Mouse (Mus musculus) adrenal gland (tissue): ENCODE results near the gene Vps45.
"Not testable (repeated sequence)": the region's sequence is repeated elsewhere in the genome, so short reads cannot be mapped to it uniquely, and the experiment has no call there.

Source experiments
- intact Hi-C: fragments of 180-260 bp; cut with DNase I; formaldehyde crosslinking; loops from one replicate; pipeline ENCODE4 v1.15.1; 2025

Gene Vps45

GRCm38 (mm10) chr3:95978265-95978664 is 80.0 kb downstream of the Vps45 start:
- intact Hi-C loops: no loop called here

DNA sequence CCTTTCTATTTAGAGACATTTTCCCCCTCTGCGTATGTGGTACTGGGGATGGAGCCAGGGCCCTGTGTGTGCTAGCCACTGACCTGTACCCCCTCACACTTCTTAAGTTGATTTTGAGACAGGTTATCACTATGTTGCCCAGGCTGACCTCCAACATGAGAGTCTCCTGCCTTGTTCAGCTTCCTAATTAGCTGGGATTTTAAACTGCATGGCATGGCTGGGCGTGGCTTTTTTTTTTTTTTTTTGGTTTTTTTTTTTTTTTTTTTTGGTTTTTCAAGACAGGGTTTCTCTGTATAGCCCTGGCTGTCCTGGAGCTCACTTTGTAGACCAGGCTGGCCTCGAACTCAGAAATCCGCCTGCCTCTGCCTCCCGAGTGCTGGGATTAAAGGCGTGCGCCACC is 80.7 kb downstream of the Vps45 start:
- intact Hi-C loops: not testable (repeated sequence)

- intact Hi-C loops: no loop called here
Observed at GRCm38 (mm10) chr3:95977079-95977478, 81.2 kb downstream of the Vps45 start.

DNA sequence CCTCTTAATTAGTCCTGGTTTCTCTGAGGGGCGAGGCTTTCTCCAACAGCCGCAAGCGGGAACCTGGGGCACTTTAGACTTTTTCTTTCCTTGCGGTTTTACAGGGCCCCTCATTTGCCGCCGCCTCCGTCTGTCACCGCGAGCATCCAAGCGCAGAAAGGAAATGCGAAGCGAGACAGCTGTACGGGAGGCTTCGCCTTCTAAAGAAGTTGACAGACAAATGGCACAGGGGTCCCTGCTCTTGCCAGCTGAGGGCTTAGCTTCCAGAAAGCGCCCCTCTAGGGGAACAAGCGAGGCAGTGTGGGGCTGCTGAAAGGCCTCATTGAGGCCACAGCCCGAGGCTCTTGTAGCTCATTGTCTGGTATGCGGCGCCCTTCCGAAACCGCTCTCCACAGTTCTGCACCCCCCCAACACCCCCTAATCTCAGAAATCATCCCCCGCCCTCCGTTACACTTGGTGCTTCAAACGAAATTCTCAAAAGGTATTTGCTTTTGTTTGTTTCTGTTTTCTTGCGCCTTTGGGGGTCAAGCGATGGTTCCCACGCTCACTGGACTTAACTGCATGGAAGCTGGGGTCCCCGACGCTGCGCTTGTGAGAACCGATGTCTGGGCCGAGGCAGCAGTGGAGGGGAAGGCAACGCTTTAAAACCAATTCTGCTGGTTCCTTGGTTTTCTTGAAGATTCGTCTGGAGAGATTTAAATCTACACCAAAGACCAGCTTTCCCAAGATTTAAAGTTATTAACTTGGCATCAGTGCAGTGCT is 85.2 kb downstream of the Vps45 start:
- intact Hi-C loops: no loop called here

- intact Hi-C loops: no loop called here
Observed at GRCm38 (mm10) chr3:95972251-95972872, 85.9 kb downstream of the Vps45 start.

- intact Hi-C loops: not testable (repeated sequence)
Observed at GRCm38 (mm10) chr3:95970661-95971060, 87.6 kb downstream of the Vps45 start.

DNA sequence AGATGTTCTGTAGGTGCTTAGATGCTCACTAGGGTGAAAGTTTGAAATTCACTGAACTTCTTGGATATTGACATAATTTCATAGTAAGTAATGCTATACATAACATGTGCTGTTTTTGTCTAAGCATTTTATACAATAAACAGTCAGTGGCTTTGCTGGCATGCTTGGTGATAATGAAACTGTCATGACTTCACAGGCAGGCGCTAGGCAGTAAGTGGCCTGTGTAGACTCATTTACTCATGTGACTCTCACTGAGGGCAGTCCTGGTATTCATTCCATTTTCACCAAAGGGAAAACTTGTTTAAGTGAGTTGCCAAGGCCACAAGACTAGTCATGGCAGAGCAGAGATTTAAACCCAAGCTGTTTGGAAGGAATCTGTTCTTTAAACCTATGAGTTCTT is 89.0 kb downstream of the Vps45 start:
- intact Hi-C loops: loop anchor here (5.0 kb wide), 1 partner anchor 178 kb away; no protein-coding TSS in a partner anchor

DNA sequence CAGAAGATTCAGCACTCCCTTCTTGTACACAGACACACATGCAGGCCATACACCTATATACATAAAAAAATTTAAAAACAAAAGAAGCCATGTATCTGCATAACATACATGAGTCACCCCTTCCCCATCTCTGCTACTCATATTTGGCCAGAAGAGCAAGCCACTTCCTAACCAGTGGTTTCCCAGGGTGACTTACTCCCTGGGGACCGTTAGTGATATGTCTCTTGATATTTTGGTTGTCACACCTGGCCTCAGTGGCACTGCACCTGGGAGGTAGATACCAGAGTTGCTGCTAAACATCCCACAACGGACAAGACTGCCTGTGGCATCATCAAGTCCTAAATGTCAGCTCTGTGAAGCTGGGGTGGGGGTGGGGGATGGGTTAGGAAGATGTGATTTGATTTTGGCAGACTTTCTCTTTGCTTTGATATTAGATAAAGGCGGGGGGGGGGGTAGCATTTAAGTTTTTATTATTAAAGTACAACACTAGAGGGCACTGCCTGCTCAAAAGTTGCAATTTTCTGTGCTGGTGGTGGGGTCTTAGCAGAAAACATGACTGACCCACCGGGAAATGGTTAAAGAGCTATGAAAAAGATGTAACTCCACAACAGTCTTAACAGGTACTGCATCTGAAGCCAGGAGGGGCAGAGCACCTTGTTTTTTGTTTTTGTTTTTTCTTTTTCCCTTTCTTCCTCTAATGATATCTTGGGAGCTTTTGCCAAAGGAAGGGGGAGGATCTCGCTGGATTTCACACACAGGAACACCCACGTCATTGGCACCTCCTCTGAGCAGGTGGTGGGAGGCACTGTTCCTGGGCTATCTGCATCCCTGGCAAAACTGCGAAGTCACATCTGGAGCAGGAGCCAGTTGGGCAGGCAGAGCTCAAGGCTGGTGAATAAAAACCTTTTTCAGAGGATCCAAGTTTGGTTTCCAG is 92.5 kb downstream of the Vps45 start:
- intact Hi-C loops: loop anchor here (1.0 to 5.0 kb wide), 2 partner anchors 87 to 182 kb away; no protein-coding TSS in a partner anchor

GRCm38 (mm10) chr3:95963681-95964080 is 94.6 kb downstream of the Vps45 start:
- intact Hi-C loops: no loop called here

DNA sequence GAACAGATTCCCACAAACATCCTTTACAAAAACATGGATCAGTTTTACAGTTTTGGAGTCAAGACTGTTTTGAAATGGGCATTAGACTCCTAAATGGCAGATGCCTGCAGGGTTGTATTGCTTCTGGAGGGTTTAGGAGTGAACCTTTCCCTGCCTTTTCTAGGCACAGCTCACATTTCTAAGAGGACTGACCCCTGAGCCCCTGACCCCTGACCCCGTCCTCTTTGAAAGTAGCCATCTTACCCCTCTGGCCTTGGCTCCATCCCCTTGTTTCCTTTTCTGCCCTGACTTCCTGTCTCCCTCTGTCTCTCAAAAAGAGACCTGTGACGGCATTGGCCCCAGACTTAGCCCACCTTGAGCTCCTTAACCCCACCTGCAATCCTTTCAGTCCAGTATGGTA is 95.0 kb downstream of the Vps45 start:
- intact Hi-C loops: no loop called here

GRCm38 (mm10) chr3:95962182-95962581 is 96.1 kb downstream of the Vps45 start:
- intact Hi-C loops: not testable (repeated sequence)

GRCm38 (mm10) chr3:95959807-95960206 is 98.5 kb downstream of the Vps45 start:
- intact Hi-C loops: loop anchor here (5.0 kb wide), 1 partner anchor 38 kb away; no protein-coding TSS in a partner anchor

DNA sequence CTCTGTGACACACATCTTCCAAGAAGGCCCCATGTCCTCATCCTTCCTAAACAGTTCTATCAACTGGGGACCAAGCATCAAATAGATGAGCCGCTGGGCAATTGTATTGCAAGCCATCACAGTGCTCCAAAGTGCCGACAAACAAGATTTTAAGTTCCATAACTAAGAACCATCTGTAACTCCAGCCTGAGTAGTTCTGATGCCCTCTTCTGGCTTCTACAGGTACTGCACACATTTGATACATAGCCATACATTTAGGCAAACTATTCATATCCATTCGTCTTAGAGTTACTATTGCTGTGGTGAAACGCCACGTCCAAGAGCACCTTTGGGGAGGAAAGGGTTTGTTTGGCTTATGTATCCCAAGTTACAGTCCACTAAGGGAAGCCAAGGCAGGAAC is 99.2 kb downstream of the Vps45 start:
- intact Hi-C loops: loop anchor here (5.0 kb wide), 1 partner anchor 37 kb away; no protein-coding TSS in a partner anchor

DNA sequence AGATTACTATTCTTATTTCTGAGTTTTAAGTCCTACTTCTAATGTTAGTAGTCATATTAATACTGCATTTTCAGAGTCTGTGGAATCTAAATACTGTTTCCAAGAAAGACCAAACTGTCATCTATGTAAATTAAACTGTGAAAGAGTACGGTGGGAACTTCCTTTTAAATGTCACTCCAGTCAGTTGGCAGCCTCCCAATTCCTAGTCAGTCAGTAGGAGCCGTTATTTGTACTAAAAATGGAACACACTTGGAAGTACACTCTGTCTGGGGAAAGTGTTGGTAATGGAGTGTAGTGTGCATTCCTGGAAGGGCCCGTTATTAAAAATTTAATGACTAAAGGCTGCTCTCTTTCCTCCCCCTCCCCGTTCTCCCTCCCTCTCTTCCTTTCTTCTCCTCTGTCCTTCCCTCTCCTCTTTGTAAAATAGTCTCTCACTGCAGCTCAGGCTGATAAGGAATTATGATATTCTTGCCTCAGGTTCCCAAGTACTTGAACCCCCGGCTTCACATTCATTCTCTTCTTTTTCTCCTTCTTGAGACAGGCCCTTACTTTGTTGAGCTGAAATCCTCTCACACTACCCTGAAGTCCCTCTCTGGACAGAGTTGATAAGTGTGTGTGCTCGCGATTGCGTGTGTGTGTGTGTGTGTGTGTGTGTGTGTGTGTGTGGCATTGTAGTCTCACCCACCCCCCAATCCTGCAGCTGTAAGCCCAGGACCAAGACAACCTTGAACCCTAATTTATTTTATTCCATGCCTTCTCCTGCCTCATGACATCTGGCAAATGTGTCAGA is 100.7 kb downstream of the Vps45 start:
- intact Hi-C loops: loop anchor here (5.0 kb wide), 1 partner anchor 35 kb away; no protein-coding TSS in a partner anchor

DNA sequence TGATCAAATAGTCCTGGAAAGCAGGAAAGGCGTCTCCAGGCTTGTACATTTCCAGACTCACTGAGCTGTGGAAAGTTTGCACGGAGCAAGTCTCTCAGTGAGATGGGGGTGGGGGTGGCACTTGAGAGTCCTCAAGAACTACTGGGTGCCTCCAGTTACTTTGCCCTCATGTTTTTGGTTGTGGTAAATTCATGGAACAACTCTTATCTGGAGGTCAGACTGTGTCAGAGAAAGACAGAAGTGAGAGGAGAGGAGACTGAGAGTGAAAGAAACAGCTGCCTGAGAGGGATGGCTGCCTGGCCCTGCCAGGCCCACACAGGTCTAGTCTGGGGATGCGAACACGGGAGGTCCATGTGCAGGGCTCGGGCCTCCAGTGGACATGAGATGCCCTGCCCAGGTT is 102.9 kb downstream of the Vps45 start:
- intact Hi-C loops: loop anchor here (5.0 kb wide), 1 partner anchor 33 kb away; no protein-coding TSS in a partner anchor

DNA sequence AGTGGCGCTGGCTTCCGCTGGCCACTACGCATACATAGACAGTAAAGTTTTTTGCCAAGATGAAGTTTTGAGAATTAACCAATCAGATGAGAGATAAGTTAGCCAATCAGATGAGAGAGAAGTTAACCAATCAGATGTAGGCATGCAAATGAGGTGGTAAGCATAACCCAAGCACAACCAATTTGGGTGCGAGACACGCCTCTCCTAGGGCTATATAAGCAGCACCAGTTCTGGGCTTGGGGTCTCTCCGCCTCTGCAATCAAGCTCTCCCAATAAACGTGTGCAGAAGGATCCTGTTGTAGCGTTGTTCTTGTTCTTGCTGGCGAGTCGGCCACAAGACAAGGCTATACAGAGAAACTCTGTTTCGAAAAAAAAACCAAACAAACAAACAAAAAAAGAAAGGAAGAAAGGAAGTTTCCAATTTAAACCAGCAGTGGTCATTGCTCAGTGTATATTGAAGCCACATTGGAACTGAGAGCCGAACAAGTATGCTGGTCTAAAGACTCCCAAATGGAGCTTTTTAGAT is 103.6 kb downstream of the Vps45 start:
- intact Hi-C loops: loop anchor here (5.0 kb wide), 1 partner anchor 32 kb away; no protein-coding TSS in a partner anchor

- intact Hi-C loops: no loop called here
Observed at GRCm38 (mm10) chr3:95953522-95953921, 104.7 kb downstream of the Vps45 start.

- intact Hi-C loops: no loop called here
Observed at GRCm38 (mm10) chr3:95953023-95953422, 105.2 kb downstream of the Vps45 start.

DNA sequence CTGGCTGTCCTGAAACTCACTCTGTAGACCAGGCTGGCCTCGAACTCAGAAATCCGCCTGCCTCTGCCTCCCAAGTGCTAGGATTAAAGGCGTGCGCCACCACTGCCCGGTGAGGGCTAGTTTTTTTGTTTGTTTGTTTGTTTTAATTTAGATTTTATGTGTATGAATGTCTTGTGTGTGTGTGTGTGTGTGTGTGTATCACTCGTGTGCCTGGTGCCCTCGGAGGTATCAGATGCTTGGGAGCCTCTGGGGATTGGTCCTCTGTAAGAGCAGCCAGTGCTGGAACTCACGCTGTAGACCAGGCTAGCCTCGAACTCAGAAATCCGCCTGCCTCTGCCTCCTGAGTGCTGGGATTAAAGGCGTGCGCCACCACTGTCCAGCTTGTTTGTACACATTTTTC is 106.7 kb downstream of the Vps45 start:
- intact Hi-C loops: loop anchor here (1.0 kb wide), 1 partner anchor 153 kb away; the partner anchor contains the start of gene Otud7b
